Mouse (Mus musculus) heart, adult 18-20 months (tissue): ENCODE results near the gene Ndufs2. TPM values are rescaled to one million over a fixed set of nuclear protein-coding genes. Genes with fewer than 3 reads are reported as not detected.

ENCODE experiments used
- DNase-seq, 2 experiments: peaks; one replicate each; pipeline ENCODE4 v3.0.0; 2021 to 2022; ENCODE audit warnings: mixed read lengths in 1 of 2
- total RNA-seq, 2 experiments: library from RNA; stranded (reverse); gene quantifications; 2 replicates each; pipeline ENCODE4 v1.2.3; 2021

Gene Ndufs2
- total RNA-seq, 2 experiments from 2014 or later, result 1,592 to 1,593 TPM

- DNase-seq, result no peak
Observed at GRCm38 (mm10) chr1:171199532-171199931, 51.7 kb downstream of the Ndufs2 start.

GRCm38 (mm10) chr1:171195887-171196397 lies 55.2 kb downstream of the Ndufs2 start, which contains the start of gene Pcp4l1:
TSS of gene Pcp4l1 (minus strand) at chr1:171196268.
- DNase-seq, result peak; percentile 81 to 88

- DNase-seq, result no peak
Observed at GRCm38 (mm10) chr1:171195046-171195822, 56.0 kb downstream of the Ndufs2 start.

GRCm38 (mm10) chr1:171193911-171194830 lies 57.0 kb downstream of the Ndufs2 start:
- peak in 1 of 2 experiments; percentile 48 for DNase-seq

DNA sequence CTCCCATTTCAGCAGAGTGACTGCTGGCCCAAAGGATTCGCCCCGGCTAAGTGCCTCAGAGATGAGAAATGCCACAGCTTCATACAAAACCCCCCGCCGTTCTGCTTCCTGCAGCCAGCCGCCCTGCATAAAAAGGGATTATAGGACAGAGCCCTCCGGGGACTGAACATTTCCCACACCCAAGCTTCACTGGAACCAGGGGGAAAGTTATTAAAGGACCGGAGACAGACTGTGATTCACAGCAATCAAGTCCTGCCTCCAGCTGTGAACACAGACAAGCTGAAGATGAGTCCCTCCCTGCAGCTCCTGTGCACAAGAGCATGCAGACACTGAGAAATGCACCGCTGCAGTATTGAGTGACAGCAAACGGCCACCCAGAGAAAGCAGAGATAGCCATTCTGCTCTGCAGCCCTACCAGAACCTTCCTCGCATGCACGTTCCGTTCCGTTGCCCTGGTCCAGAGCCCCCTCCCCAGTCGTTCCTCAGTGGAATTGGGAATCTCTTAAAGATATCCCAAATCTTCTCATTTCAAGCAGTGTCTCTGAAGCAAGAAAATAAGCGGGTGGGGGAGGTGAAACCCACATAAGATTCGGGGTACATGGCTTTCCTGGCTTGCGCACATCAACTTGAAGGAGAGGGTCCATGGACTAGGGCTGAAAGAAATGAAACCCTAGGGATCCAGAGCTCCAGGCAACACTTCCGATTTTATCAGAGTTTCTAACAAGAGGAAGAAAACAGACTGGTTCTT lies 57.9 kb downstream of the Ndufs2 start:
- DNase-seq, result peak in 1 of 2 experiments; percentile 49

- DNase-seq, result no peak
Observed at GRCm38 (mm10) chr1:171192283-171192682, 58.9 kb downstream of the Ndufs2 start.

DNA sequence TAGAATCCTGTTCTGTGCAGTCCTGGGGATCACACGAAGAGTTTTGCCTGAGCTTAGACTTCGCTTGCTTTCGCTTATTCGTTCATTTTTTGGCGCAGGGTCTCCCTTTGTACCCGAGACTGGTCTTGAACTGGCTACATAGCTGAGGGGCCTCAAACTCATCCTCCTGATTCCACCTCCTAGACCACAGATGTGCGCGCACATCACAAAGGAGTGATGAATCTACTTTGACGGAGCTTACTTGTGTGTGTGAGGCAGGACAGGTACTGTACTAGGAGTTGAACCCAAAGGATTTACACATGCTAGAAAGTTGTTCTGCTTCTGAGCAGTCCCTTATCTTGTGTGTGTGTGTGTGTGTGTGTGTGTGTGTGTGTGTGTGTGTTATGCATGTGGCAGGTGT lies 60.4 kb downstream of the Ndufs2 start:
- DNase-seq, result no peak

DNA sequence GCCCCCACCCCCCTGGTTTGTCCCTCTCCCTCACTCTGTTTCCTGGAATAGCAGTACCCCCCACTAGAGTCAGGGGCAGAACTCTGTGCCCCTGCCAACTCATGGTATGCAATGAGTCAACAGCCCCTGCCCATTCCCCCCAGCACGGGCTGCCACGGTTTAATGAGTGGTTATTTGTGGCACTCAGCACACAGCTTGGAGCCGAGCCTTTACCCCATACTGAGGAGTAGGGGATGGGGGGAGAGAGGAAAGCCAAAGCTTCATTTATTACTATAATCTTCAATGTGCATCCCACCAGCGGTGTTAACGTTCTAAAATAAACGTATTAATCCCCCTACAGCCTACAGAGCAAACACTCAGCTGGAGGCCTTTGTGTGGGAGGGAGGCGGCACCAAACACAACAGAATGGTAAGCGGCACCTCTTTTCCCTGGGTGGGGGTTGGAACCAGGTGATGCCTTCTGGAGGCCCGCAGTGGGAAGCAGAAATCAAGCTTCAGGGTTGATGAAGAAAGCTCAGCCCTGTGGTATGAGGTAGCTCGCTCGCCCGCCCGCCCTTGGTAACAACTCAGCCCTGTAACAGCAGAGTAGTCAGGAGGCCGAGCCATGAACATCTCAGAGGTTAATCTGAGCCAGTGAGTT lies 61.6 kb downstream of the Ndufs2 start:
- DNase-seq, result no peak

DNA sequence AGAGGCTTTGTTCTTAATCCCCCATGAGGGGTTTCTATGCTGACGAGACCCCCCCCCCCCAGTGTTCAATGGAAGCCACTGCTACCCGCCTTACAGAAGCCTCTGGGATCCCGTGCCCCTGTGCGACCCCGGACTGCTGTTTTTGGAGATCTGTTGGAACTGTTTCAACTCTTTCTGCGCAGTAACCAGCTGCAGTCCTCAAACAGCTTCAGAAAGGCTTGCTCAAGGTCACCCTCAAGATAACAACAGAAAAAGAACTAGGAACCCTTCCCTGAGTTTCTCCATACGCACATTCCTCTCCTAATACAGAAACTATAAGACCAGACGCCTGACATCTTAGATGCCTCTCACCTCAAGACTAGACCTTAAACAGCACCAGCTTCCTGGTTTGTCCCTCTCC lies 62.1 kb downstream of the Ndufs2 start:
- DNase-seq, result peak; percentile 47 to 49

- DNase-seq, result no peak
Observed at GRCm38 (mm10) chr1:171187851-171188700, 63.1 kb downstream of the Ndufs2 start.

DNA sequence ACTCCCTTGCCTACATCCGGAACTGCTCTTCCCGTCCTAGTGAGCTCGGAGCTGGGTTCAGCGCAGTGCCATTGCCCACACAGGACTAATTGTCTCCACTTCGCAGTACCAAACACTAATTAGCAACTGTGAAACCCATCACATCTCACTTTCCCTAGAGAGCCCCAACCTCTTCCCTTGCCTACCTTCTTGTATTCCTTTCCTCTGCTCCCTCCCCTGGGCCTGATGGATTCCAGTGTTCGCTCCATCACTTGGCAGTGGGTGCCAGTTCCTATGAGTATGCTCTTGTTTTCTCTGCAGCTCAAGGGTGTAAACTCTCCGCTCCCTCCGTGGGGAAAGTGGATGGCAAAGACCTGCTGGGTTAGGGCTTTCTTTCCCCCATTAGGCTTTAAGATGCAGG lies 65.5 kb downstream of the Ndufs2 start:
- no peak for DNase-seq

Other genes with a start within 250 kb of the Ndufs2 start
- gene Fcgr4, start 232.5 kb downstream of the Ndufs2 start, total RNA-seq, result under 1 TPM; 0.35 to 0.59 TPM
- 10 to 100 TPM; 12.7 to 12.9 TPM for gene Fcgr3, start 186.5 kb downstream of the Ndufs2 start, total RNA-seq
- gene Cfap126, start 137.5 kb downstream of the Ndufs2 start, total RNA-seq, result 1 to 10 TPM in 1 of 2 experiments, under 1 TPM in 1; 0.60 to 1.4 TPM
- gene Sdhc, start 100.8 kb downstream of the Ndufs2 start, total RNA-seq, result 1,000 to 10,000 TPM; 1,188 to 1,220 TPM
- gene Mpz, start 100.7 kb downstream of the Ndufs2 start, total RNA-seq, result under 1 TPM; 0.55 to 0.75 TPM
- 100 to 1,000 TPM; 196 to 272 TPM for gene Pcp4l1, start 55.1 kb downstream of the Ndufs2 start, total RNA-seq
- gene Nr1i3, start 37.4 kb downstream of the Ndufs2 start, total RNA-seq, result not detected
- gene Tomm40l, start 28.9 kb downstream of the Ndufs2 start, total RNA-seq, result 10 to 100 TPM; 89.6 to 92.9 TPM
- gene Apoa2, start 26.3 kb downstream of the Ndufs2 start, total RNA-seq, result 1 to 10 TPM; 2.0 to 2.7 TPM
- gene Fcer1g, start 17.0 kb downstream of the Ndufs2 start, total RNA-seq, result 10 to 100 TPM; 10.2 to 13.4 TPM
- 1 to 10 TPM in 1 of 2 experiments, under 1 TPM in 1; 0.57 to 1.2 TPM for gene Adamts4, start 967 bp downstream of the Ndufs2 start, total RNA-seq
- 10 to 100 TPM; 18.7 to 19.6 TPM for gene B4galt3, start 18.9 kb upstream of the Ndufs2 start, total RNA-seq
- 10 to 100 TPM; 13.1 to 13.6 TPM for gene Ppox, start 29.8 kb upstream of the Ndufs2 start, total RNA-seq
- gene Usp21, start 36.6 kb upstream of the Ndufs2 start, total RNA-seq, result 10 to 100 TPM; 17.7 to 20.9 TPM
- gene Ufc1, start 43.6 kb upstream of the Ndufs2 start, total RNA-seq, result 10 to 100 TPM; 90.4 to 91.6 TPM
- 10 to 100 TPM; 21.8 to 23.5 TPM for gene Dedd, start 77.8 kb upstream of the Ndufs2 start, total RNA-seq
- 10 to 100 TPM; 26.4 to 28.8 TPM for gene Nit1, start 94.3 kb upstream of the Ndufs2 start, total RNA-seq
- gene Pfdn2, start 94.3 kb upstream of the Ndufs2 start, total RNA-seq, result 10 to 100 TPM; 84.8 to 94.3 TPM
- not detected for gene Klhdc9, start 109.4 kb upstream of the Ndufs2 start, total RNA-seq
- under 1 TPM; 0.15 to 0.18 TPM for gene Nectin4, start 118.7 kb upstream of the Ndufs2 start, total RNA-seq
- gene Arhgap30, start 137.6 kb upstream of the Ndufs2 start, total RNA-seq, result 1 to 10 TPM; 2.7 to 5.0 TPM
- gene Usf1, start 159.9 kb upstream of the Ndufs2 start, total RNA-seq, result 10 to 100 TPM; 40.1 to 42.5 TPM
- gene Tstd1, start 167.5 kb upstream of the Ndufs2 start, total RNA-seq, result 1 to 10 TPM in 1 of 2 experiments, not detected in 1; 1.6 TPM
- 10 to 100 TPM; 33.3 to 34.1 TPM for gene F11r, start 186.1 kb upstream of the Ndufs2 start, total RNA-seq